Mouse (Mus musculus) heart, postnatal 0 days (tissue): ENCODE data around the gene Crcp.

Experiments
- CTCF ChIP-seq: IDR thresholded peaks from 2 replicates; pipeline ENCODE4 v1.5.1; 2016; ENCODE audit warnings: antibody characterized with exemption, control low read depth, low read depth
- EP300 ChIP-seq: IDR thresholded peaks from 2 replicates; pipeline ENCODE4 v1.6.1; 2016; ENCODE audit warnings: antibody characterized with exemption, low read depth

- TF ChIP-seq CTCF (no peak), EP300 (no peak)
Observed at GRCm38 (mm10) chr5:129993374-129993773, 35.7 kb upstream of the Crcp start.
